Mouse (Mus musculus) erythroblast, embryonic 14.5 days (primary cell): ENCODE measurements around the gene Nol12. TPM values are rescaled to one million over a fixed set of nuclear protein-coding genes. Genes with fewer than 3 reads are reported as not detected.

ENCODE experiments used
- H3K27me3 ChIP-seq: 2 replicates; pipeline ENCODE4 v1.6.1; 2012; ENCODE audit warnings: inconsistent platforms; ENCODE audit not compliant: control insufficient read depth
- H3K36me3 ChIP-seq: 2 replicates; pipeline ENCODE4 v1.6.1; 2012; ENCODE audit warnings: mild to moderate bottlenecking, inconsistent platforms; ENCODE audit not compliant: control insufficient read depth
- H3K4me1 ChIP-seq: 2 replicates; pipeline ENCODE4 v1.6.1; 2012; ENCODE audit warnings: inconsistent platforms; ENCODE audit not compliant: control insufficient read depth
- H3K4me3 ChIP-seq: replicated peaks from 2 replicates; pipeline ENCODE3; 2012; ENCODE audit warnings: moderate library complexity, mild to moderate bottlenecking, inconsistent platforms
- H3K9me3 ChIP-seq: 2 replicates; pipeline ENCODE4 v1.6.1; 2012; ENCODE audit warnings: low read length, inconsistent platforms, mixed read lengths; ENCODE audit not compliant: control insufficient read depth
- GATA1 ChIP-seq: IDR thresholded peaks from 2 replicates; pipeline ENCODE4 v1.6.1; 2012; ENCODE audit warnings: low read length, inconsistent platforms, mixed read lengths
- TAL1 ChIP-seq: IDR thresholded peaks from 3 replicates; pipeline ENCODE4 v1.6.1; 2012; ENCODE audit warnings: low read length, inconsistent platforms, mixed read lengths
- polyA plus RNA-seq: library from polyadenylated mRNA; stranded (reverse); fragments of >175 nt; gene quantifications from 2 replicates; pipeline ENCODE4 v1.2.3, GENCODE M21; 2012

Gene Nol12
- polyA plus RNA-seq, 1 experiment, result 3.9 TPM

- H3K27me3 ChIP-seq, result no peaks in the 10 kb centered on the region
- TF ChIP-seq TAL1 (no peak), GATA1 (no peak)
- H3K4me3 ChIP-seq, result no peak overlapping the region
- no peaks in the 10 kb centered on the region for H3K9me3 ChIP-seq
- H3K4me1 ChIP-seq, result peaks cover 17% of the 10 kb centered on the region
- peaks cover 93% of the 10 kb centered on the region for H3K36me3 ChIP-seq
These were observed 57.5 kb downstream of the Nol12 start for GRCm38 (mm10) chr15:78992235-78992634.

- H3K9me3 ChIP-seq, result no peaks in the 10 kb centered on the region
- H3K4me1 ChIP-seq, result peaks cover 17% of the 10 kb centered on the region
- peaks cover 90% of the 10 kb centered on the region for H3K36me3 ChIP-seq
- H3K27me3 ChIP-seq, result no peaks in the 10 kb centered on the region
- H3K4me3 ChIP-seq, result no peak overlapping the region
- TF ChIP-seq GATA1 (no peak), TAL1 (no peak)
These were observed 58.2 kb downstream of the Nol12 start for GRCm38 (mm10) chr15:78992925-78993324.

Other genes starting within 250 kb of the Nol12 start
- gene Elfn2, start 216.2 kb upstream of the Nol12 start, polyA plus RNA-seq, result 0.01 TPM in 1 of 2 replicates, not detected in the other
- 0.10 and 0.13 TPM in 2 replicates for gene Mfng, start 161.5 kb upstream of the Nol12 start, polyA plus RNA-seq
- 0.01 and 0.02 TPM in 2 replicates for gene Card10, start 131.9 kb upstream of the Nol12 start, polyA plus RNA-seq
- gene Cdc42ep1, start 92.3 kb upstream of the Nol12 start, polyA plus RNA-seq, result 0.04 and 0.05 TPM in 2 replicates
- gene Lgals2, start 79.4 kb upstream of the Nol12 start, polyA plus RNA-seq, result not detected in 2 replicates
- 13.3 and 13.7 TPM in 2 replicates for gene Gga1, start 57.7 kb upstream of the Nol12 start, polyA plus RNA-seq
- gene Gm49510, start 35.3 kb upstream of the Nol12 start, polyA plus RNA-seq, result 0.04 TPM in 1 of 2 replicates, not detected in the other
- 13.6 and 16.2 TPM in 2 replicates for gene Sh3bp1, start 35.2 kb upstream of the Nol12 start, polyA plus RNA-seq
- 2.1 and 3.0 TPM in 2 replicates for gene Pdxp, start 21.0 kb upstream of the Nol12 start, polyA plus RNA-seq
- gene Lgals1, start 8.2 kb upstream of the Nol12 start, polyA plus RNA-seq, result 121 and 168 TPM in 2 replicates
- gene Triobp, start 12.8 kb downstream of the Nol12 start, polyA plus RNA-seq, result 19.1 and 20.3 TPM in 2 replicates
- gene H1f0, start 93.5 kb downstream of the Nol12 start, polyA plus RNA-seq, result 15.5 and 19.5 TPM in 2 replicates
- gene Galr3, start 107.0 kb downstream of the Nol12 start, polyA plus RNA-seq, result 0.06 TPM in 1 of 2 replicates, not detected in the other
- 13.6 and 25.2 TPM in 2 replicates for gene Ankrd54, start 128.0 kb downstream of the Nol12 start, polyA plus RNA-seq
- 1.8 and 3.6 TPM in 2 replicates for gene Eif3l, start 140.2 kb downstream of the Nol12 start, polyA plus RNA-seq
- gene Micall1, start 174.0 kb downstream of the Nol12 start, polyA plus RNA-seq, result 0.05 and 0.09 TPM in 2 replicates
- gene Polr2f, start 206.1 kb downstream of the Nol12 start, polyA plus RNA-seq, result 13.8 and 15.3 TPM in 2 replicates
- gene 1700088E04Rik, start 206.3 kb downstream of the Nol12 start, polyA plus RNA-seq, result not detected in 2 replicates
- not detected in 2 replicates for gene Sox10, start 230.3 kb downstream of the Nol12 start, polyA plus RNA-seq